Mouse (Mus musculus): Measurements from ENCODE around the gene Dgkq. TPM values are rescaled to one million over a fixed set of nuclear protein-coding genes. Genes with fewer than 3 reads are reported as not detected.
A peak's percentile ranks its signal among the peaks of the same experiment; 100 is the strongest.

Dgkq gene
- total RNA-seq, 1 experiment from 2014 or later: 18.9 TPM

- ATAC-seq (ENCODE audit: extremely low read depth, insufficient number of reproducible peaks, low FRiP score, poor library complexity, severe bottlenecking): peak; percentile 54
Measured at GRCm38 (mm10) chr5:108692271-108692670, 22.8 kb upstream of the Dgkq start, which contains the start of gene Fgfrl1. Gene Fgfrl1 (plus strand): TSS chr5:108692382.

GRCm38 (mm10) chr5:108691152-108691551, 21.7 kb upstream of the Dgkq start:
- no peak for ATAC-seq (ENCODE audit: extremely low read depth, insufficient number of reproducible peaks, low FRiP score, poor library complexity, severe bottlenecking)

DNA sequence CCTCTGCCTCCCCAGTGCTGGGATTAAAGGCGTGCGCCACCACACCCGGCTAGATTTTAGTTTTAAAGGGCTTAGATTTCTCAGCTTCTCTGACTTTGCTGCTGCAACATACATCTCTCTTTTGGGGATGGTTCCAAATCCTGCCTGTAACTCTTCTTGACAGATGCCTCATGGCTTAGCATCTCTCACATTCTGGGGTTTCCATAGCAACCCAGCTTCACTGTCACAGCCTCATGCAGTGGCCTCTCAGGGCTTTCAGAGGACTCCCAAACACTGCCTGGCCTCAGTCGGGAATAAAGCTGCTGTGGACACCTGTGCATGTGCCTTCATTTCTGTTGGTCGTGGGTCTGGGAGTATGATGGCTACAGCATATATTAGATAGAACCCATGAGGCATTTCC, 19.6 kb upstream of the Dgkq start:
- ATAC-seq (ENCODE audit: extremely low read depth, insufficient number of reproducible peaks, low FRiP score, poor library complexity, severe bottlenecking): no peak

GRCm38 (mm10) chr5:108680871-108681270, 11.4 kb upstream of the Dgkq start:
- ATAC-seq (ENCODE audit: extremely low read depth, insufficient number of reproducible peaks, low FRiP score, poor library complexity, severe bottlenecking): no peak

DNA sequence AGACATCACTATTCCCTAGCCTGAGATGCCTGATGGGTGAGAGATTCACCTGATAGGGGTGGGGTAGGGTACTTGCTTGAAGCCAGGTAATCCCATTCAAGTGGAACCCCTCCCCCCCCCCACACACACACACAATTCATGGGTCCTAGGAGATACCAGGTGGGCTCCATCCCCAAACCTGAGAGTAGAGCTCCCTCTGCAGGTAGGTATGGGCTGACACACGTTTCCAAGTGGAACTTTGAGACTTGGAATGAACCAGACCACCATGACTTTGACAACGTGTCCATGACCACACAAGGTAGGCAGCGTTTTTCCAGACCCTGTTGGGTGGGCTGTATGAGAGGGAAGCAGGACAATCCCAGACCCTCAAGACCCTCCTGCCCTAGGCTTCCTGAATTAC, 10.4 kb upstream of the Dgkq start:
- no peak for ATAC-seq (ENCODE audit: extremely low read depth, insufficient number of reproducible peaks, low FRiP score, poor library complexity, severe bottlenecking)

DNA sequence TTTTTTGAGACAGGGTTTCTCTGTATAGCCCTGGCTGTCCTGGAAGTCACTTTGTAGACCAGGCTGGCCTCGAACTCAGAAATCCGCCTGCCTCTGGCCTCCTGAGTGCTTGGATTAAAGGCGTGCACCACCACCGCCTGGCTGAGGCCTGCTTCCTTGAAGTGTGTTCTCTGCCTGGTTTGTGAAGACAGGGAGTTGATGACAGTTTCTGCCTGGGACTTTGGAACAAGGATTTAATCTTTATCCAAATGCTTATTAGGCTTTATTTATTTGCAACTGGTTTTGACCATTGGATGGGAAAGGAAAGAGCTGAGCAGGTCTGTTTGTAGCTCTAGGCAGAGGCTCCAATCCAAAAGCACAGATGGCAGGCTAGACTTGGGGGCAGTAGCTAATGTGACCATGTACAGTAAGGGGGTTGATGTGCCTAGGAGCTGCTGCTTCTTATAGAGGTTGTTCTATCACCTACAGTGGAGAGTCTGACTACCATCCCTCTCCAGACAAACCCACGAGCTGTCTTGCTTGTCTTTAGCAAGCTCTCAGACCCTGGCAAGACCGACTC, 8.9 kb upstream of the Dgkq start:
- no peak for ATAC-seq (ENCODE audit: extremely low read depth, insufficient number of reproducible peaks, low FRiP score, poor library complexity, severe bottlenecking)

DNA sequence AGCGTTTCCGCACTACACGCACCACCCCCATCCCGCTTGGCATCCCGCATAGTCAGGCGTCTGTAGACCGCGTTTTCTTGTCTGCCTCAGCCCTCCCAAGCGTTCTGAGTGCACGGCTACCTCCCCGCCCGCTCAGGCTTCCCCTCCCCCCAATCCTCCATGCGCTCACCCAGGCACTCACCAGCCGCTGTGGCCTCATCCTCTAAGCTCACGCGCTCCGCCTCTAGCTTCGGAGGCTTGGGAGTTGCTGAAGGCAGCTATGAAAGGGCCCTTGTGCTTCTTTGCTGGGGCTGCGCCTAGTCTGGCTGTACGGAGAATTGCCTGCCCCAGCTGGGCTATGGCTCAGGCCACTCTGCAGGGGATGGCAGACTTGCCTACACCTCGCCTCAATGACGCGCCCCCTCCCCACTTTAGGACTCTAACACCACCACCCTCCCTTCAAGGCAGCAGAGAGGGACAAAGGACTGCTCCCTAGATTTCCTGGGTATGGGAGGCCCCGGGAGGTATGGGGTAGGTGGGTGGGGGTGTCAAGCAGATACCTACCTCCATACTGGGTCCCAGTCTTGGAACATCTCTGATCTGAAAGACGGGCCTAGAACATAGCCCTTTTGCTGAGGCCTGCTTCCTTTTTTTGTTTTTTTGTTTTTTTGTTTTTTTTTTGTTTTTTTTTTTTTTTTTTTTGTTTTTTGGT, 8.3 kb upstream of the Dgkq start:
- no peak for ATAC-seq (ENCODE audit: extremely low read depth, insufficient number of reproducible peaks, low FRiP score, poor library complexity, severe bottlenecking)

DNA sequence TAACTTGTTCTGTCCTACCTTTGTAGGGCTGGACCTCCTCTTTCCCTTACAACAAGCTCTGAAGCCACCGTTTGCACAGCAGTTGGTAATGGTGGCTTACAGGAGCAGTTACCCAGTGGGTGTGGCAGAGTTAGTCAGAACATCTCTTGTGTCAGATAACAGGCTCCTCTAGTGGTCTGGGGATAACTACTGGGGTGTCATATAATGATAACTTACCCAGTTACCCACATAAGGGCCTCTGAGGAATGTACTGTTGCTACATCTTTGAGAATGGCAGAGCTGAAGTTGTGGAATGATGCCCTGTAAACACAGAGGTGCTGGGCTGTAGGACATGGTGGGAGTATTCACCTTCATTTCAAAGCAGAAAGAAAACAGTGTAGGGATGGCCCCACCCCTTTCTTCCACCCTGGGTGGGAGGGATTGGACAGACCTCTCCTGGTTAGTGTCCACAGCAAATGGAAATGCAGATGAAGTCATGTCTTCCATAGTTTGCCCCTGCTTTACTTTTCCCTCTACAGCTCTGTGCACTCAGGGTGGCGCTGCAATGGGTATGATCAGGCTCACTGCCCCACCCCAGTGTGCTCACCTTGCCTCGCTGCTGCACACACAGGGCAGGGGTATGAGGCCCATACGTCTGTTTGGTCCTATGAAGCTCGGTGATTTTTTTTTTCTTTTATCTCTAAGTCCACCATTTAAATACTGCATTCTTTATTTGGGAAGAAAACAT, 7.5 kb upstream of the Dgkq start:
- no peak for ATAC-seq (ENCODE audit: extremely low read depth, insufficient number of reproducible peaks, low FRiP score, poor library complexity, severe bottlenecking)

DNA sequence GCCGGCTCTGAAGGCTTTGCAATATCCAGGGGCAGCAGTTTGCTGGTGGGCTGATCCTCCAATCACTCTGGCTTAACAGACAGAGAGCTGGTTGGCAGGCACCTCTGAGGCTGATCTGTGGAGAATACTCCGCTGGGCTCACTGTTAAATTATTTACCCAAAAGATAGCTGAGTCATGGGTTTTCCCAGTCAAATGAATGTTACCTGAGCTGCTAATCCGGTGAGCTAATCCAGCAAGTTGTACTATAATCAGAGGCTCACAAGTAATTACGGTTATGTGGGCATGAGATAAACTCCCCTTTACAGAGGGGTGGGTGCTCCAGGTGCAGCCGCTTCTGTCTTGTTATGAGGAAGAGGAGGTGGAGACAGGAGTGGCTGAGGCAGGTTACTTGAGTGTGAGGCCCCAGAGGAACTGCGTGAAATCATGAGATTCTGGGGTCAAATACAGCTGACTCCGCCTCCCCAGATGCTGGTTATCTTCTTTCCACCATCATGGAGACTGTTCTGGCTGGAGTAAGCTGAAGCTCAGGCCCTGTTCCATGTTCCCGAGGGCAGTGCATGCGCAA, 5.9 kb upstream of the Dgkq start, which contains the start of gene Slc26a1:
Slc26a1 (minus strand) TSS at position 319 of the 566 bp plus-strand sequence.
- no peak for ATAC-seq (ENCODE audit: extremely low read depth, insufficient number of reproducible peaks, low FRiP score, poor library complexity, severe bottlenecking)

- ATAC-seq (ENCODE audit: extremely low read depth, insufficient number of reproducible peaks, low FRiP score, poor library complexity, severe bottlenecking): no peak
Measured at GRCm38 (mm10) chr5:108674624-108675023, 5.2 kb upstream of the Dgkq start.

DNA sequence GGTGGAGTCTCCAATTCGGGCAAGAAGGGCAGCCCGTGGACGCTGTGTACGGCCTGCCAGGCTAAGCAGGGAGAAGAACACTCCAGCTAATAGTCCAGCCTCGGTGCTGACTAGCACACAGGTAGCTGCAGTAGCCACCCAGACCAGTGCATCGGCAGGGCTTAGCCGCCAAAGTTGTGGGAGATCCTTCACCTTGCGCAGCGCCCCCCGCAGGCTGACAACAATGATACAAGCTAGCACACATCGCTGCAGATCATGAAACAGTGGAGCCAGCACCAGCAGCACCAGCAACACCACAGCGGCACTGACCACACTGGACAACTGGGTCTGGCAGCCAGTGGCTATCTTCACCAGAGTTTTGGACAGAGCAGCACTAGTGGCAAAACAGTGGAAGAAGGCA, 2.3 kb upstream of the Dgkq start:
- ATAC-seq (ENCODE audit: extremely low read depth, insufficient number of reproducible peaks, low FRiP score, poor library complexity, severe bottlenecking): no peak

DNA sequence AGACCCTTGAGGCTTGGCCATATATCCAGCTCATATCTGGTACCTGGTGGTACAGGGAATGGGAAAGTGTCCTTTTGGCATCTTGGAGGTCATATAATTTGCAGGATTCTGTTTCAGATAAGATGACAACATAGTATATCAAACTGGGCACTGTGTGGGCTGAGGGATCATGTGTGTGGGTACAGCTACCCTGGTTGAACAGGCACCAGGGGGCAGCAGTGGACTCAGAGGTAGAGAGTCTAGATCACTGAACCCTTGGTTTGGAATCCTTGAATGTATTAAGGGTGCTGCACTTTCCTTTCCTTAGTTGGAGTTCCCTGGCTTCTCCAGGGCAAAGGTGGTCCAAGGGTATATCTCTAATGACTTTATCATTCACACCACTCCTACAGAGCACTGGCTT, 1.3 kb upstream of the Dgkq start:
- no peak for ATAC-seq (ENCODE audit: extremely low read depth, insufficient number of reproducible peaks, low FRiP score, poor library complexity, severe bottlenecking)

- ATAC-seq (ENCODE audit: extremely low read depth, insufficient number of reproducible peaks, low FRiP score, poor library complexity, severe bottlenecking): no peak
Measured at GRCm38 (mm10) chr5:108669986-108670385, 514 bp upstream of the Dgkq start.

DNA sequence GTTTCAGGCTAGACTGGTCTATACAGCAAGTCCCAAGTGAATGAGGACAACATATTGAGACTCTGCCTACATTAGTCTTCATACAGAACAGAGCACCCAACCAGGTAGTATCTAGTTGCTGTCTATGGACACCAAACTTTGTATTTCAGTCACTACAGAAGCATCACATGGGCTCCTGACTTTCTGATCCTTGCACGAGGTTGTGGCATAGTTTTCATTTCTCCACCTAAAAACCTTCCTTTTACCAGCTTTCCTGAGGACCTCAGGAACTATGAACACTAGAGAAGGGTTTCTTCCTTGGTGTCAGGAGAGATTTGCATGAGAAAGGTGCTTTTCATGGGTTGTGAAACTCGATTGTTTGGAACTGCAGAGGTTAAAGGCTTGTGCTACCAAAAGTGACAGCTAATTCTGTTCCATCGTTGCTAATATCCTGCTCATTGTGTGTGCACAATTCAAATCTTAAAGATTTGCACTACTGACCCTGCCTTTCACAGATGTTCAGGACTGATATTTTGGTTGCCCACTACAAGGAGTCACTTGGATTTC, 1.0 kb downstream of the Dgkq start:
- ATAC-seq (ENCODE audit: extremely low read depth, insufficient number of reproducible peaks, low FRiP score, poor library complexity, severe bottlenecking): no peak

DNA sequence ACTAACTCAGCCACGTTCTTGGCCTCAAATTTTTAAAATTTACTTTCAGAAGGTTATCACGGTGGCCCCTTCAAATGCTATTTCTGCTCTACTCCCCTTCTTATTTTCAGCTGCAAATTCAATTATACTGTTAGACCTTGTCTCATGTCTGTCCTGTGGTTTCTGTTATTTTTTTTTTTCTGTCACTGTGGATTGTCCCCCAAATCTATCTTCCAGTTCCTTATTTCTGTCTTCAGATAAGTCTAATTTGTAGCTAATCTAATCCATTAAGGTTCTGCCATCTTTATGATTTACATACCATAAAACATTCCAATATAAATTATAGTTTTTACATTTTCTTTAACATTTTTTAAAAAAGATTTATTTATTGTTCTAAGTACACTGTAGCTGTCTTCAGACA, 2.1 kb downstream of the Dgkq start:
- ATAC-seq (ENCODE audit: extremely low read depth, insufficient number of reproducible peaks, low FRiP score, poor library complexity, severe bottlenecking): no peak

- ATAC-seq (ENCODE audit: extremely low read depth, insufficient number of reproducible peaks, low FRiP score, poor library complexity, severe bottlenecking): no peak
Measured at GRCm38 (mm10) chr5:108665066-108665465, 4.4 kb downstream of the Dgkq start.

DNA sequence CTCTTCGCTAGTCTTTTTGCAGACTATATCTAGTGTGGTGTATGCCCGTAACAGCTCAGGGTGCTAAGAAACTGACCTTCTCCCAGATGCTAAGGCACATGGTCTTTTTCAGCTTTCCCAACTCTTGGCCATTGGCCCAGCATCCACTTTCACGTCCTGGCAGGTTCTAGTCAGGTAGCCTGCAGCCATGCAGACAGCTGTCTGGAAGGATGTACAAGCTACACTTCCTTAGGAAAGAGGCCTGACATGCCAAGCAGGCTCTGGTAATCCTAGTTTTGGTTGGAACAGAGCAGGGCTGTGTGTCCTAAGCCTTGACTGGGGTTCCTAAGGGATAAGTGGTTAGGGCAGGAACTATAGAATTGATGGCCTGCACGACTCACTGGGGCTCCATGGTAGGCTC, 6.7 kb downstream of the Dgkq start:
- ATAC-seq (ENCODE audit: extremely low read depth, insufficient number of reproducible peaks, low FRiP score, poor library complexity, severe bottlenecking): no peak

DNA sequence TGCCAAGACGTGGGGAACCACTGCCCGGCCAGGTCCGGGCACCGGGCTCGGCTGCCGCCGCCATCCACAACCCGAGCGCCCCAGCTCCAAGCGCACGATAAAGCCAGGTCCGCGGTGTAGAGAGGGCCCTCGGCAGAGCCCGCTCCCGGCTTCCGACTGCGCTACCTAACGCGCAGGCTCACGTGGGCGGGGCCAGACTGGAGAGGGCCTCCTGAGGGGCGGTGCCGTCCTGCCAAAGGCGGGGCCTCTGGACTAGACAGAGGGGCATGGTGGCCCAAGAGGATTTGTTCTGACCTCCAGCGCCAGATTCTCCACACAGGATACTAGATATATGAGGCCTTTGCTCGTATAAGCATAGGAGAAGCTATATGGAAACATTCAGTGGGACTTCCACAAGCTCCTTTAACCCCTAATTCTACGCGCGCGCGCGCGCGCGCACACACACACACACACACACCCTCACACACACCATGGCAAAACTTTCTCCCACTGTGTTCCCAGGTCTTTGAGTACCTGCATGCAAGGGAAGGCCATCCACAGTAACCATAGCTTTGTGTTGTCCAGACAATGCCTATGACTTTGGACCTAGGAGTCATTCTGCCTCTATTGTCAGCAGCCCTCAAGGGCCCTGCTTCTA, 8.7 kb downstream of the Dgkq start:
- ATAC-seq (ENCODE audit: extremely low read depth, insufficient number of reproducible peaks, low FRiP score, poor library complexity, severe bottlenecking): peak; percentile 89

Measured in neutrophil, adult 5-6 weeks (primary cell).